Mouse (Mus musculus): ENCODE results near the gene Gm20835.
"Not testable (repeated sequence)": the region's sequence is repeated elsewhere in the genome, so short reads cannot be mapped to it uniquely, and the experiment has no call there.

DNA sequence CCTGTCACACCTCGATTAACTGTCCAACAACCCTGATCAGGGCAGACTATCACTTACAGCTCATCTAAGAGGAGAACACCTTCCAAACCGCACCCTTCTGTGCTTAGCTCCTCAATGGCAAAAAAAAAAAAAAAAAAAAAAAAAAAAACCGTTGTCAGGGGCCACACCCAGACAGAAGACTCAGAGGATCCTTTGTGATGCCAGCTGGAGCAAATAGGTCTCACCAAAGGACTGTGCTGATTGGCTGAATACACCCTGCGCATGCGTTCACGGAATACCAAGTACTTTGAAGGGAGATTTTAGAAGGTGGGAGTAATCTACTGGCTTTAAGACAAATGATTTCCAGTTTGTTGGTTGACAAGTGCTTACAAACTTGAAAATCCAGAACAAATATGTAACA, at the start of gene Gm20835:
- not testable (repeated sequence) for TF ChIP-seq POLR2A (IDR thresholded peaks at IDR 0.05; ENCODE audit: borderline replicate concordance, extremely low read depth, insufficient read depth, insufficient read length, poor library complexity, severe bottlenecking); CTCF (IDR thresholded peaks at IDR 0.05; ENCODE audit: borderline replicate concordance, extremely low read depth, insufficient read depth, insufficient read length)

Data from brain, embryonic 14.5 days (tissue).